Mouse (Mus musculus): ENCODE measurements around the gene Lrrc4. TPM values are rescaled to one million over a fixed set of nuclear protein-coding genes. Genes with fewer than 3 reads are reported as not detected.
A peak's percentile ranks its signal among the peaks of the same experiment; 100 is the strongest.

Lrrc4 gene
- polyA plus RNA-seq, 1 experiment from 2014 or later: 0.35 TPM

DNA sequence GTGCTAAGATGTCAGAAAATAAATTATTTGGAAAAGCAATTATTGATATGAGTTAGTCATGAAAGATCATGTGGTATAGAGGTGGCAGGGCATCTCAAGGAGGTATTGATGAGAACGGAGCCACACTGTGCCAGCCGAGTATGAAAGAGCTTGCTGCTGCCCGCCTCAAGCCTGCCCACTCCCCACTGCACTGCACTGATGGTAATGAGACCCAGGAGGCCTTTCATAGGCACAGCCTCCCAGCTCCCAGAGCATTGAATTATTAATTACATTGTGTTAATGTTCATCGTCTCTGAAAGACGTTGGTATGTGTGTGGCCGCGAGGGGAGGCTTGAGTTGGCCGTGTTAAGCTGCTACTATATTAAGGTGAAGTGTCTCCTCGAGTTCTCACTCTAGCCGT, 33.6 kb upstream of the Lrrc4 start:
- H3K27ac ChIP-seq (ENCODE audit: low read length): peak overlapping the region; percentile 39; the same call in 1 of the 2 replicates
- WGBS: 76% methylated on average over 10 of the region's 10 CpGs
- H3K4me3 ChIP-seq (ENCODE audit: low read depth, low read length): no peak overlapping the region
- H3K36me3 ChIP-seq (ENCODE audit: insufficient read depth, low read length): no peaks in the 10 kb centered on the region
- no peak for TF ChIP-seq EP300 (IDR thresholded peaks at IDR 0.05)
- TF ChIP-seq CTCF (IDR thresholded peaks at IDR 0.05): no peak
- peaks cover 11% of the 10 kb centered on the region; the same call in 1 of the 2 replicates for H3K4me1 ChIP-seq (ENCODE audit: insufficient read depth, low read depth, low read length)
- no peak overlapping the region for H3K9ac ChIP-seq (replicated peaks; ENCODE audit: low read depth)
- DNase-seq (ENCODE audit: low spot score): no peak
- H3K4me2 ChIP-seq (replicated peaks; ENCODE audit: low read depth, low read length): no peak overlapping the region
- H3K9me3 ChIP-seq (ENCODE audit: low read length): no peaks in the 10 kb centered on the region
- ATAC-seq: no peak
- H3K27me3 ChIP-seq (replicated peaks; ENCODE audit: insufficient read depth, low read length): no peaks in the 10 kb centered on the region

- 0 out of 2 replicates have a peak overlapping the region, but pooled peaks have one; percentile 2 for H3K4me2 ChIP-seq (replicated peaks; ENCODE audit: low read depth, low read length)
- peak; percentile 76 for DNase-seq (ENCODE audit: low spot score)
- peak overlapping the region; percentile 39; the same call in 1 of the 2 replicates for H3K27ac ChIP-seq (ENCODE audit: low read length)
- H3K4me3 ChIP-seq (ENCODE audit: low read depth, low read length): no peak overlapping the region
- TF ChIP-seq CTCF (IDR thresholded peaks at IDR 0.05) (no peak), EP300 (IDR thresholded peaks at IDR 0.05) (no peak)
- H3K9ac ChIP-seq (replicated peaks; ENCODE audit: low read depth): no peak overlapping the region
- peak; percentile 69 for ATAC-seq
- peaks cover 11% of the 10 kb centered on the region; the same call in 1 of the 2 replicates for H3K4me1 ChIP-seq (ENCODE audit: insufficient read depth, low read depth, low read length)
- WGBS: 34% methylated on average over 5 of the region's 5 CpGs
- no peaks in the 10 kb centered on the region for H3K9me3 ChIP-seq (ENCODE audit: low read length)
- H3K36me3 ChIP-seq (ENCODE audit: insufficient read depth, low read length): no peaks in the 10 kb centered on the region
- H3K27me3 ChIP-seq (replicated peaks; ENCODE audit: insufficient read depth, low read length): no peaks in the 10 kb centered on the region
Observed at GRCm38 (mm10) chr6:28864684-28865083, 33.1 kb upstream of the Lrrc4 start.

DNA sequence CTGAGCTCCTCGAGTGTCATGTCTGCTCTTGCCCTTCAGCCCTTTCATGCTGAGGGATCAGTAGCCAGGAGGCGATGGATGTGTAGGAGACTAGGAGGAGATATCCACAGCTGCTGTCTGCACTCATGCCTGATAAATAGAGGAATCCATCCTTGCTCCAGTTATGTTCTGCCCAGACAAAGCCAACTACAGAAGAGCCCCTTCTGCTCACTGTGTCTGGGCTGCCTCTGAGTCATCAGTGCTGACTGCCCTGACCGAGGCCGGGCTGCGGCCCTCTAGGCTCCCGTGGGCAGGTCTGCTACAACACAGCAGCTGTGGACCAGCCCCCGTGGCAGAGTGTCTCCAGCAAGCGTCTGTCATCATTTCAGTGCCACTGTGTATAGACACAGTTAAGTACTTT, 30.8 kb upstream of the Lrrc4 start:
- Histone ChIP-seq H3K4me3 (ENCODE audit: low read depth, low read length) (no peak overlapping the region), H3K27me3 (replicated peaks; ENCODE audit: insufficient read depth, low read length) (no peaks in the 10 kb centered on the region), H3K9me3 (ENCODE audit: low read length) (no peaks in the 10 kb centered on the region), H3K27ac (ENCODE audit: low read length) (no peak overlapping the region), H3K9ac (replicated peaks; ENCODE audit: low read depth) (no peak overlapping the region), H3K4me1 (ENCODE audit: insufficient read depth, low read depth, low read length) (peaks cover 11% of the 10 kb centered on the region; the same call in 1 of the 2 replicates), H3K36me3 (ENCODE audit: insufficient read depth, low read length) (no peaks in the 10 kb centered on the region), H3K4me2 (replicated peaks; ENCODE audit: low read depth, low read length) (no peak overlapping the region)
- ATAC-seq (no peak), DNase-seq (ENCODE audit: low spot score) (no peak)
- WGBS: 76% methylated on average over 8 of the region's 8 CpGs
- no peak for TF ChIP-seq CTCF (IDR thresholded peaks at IDR 0.05)
- no peak for TF ChIP-seq EP300 (IDR thresholded peaks at IDR 0.05)

DNA sequence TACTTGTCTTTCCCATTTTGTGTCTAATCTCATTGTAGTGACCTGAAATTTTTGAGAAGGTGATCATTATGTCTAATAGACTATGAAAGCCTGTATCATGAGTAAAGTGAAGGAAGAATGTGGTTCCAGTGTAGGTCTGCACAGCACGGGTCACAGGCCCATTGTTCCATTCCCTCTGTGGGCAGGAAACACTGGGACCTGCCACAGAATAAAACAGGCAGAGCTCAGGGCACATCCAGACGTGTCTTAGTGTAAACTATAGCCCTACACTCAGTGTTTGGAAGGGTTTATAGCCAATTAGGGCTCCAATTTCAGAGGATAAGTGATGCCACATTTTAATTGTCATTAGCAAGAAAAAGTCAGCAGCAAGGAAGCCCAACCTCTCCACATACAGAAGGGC, 29.4 kb upstream of the Lrrc4 start:
- no peaks in the 10 kb centered on the region for H3K27me3 ChIP-seq (replicated peaks; ENCODE audit: insufficient read depth, low read length)
- ATAC-seq (no peak), DNase-seq (ENCODE audit: low spot score) (no peak)
- H3K36me3 ChIP-seq (ENCODE audit: insufficient read depth, low read length): no peaks in the 10 kb centered on the region
- H3K9ac ChIP-seq (replicated peaks; ENCODE audit: low read depth): no peak overlapping the region
- no peak overlapping the region for H3K4me3 ChIP-seq (ENCODE audit: low read depth, low read length)
- H3K4me1 ChIP-seq (ENCODE audit: insufficient read depth, low read depth, low read length): peaks cover 5% of the 10 kb centered on the region; the same call in 1 of the 2 replicates
- H3K9me3 ChIP-seq (ENCODE audit: low read length): no peaks in the 10 kb centered on the region
- TF ChIP-seq CTCF (IDR thresholded peaks at IDR 0.05) (no peak), EP300 (IDR thresholded peaks at IDR 0.05) (no peak)
- H3K27ac ChIP-seq (ENCODE audit: low read length): no peak overlapping the region
- H3K4me2 ChIP-seq (replicated peaks; ENCODE audit: low read depth, low read length): no peak overlapping the region
- 43% methylated on average over 2 of the region's 2 CpGs for WGBS

DNA sequence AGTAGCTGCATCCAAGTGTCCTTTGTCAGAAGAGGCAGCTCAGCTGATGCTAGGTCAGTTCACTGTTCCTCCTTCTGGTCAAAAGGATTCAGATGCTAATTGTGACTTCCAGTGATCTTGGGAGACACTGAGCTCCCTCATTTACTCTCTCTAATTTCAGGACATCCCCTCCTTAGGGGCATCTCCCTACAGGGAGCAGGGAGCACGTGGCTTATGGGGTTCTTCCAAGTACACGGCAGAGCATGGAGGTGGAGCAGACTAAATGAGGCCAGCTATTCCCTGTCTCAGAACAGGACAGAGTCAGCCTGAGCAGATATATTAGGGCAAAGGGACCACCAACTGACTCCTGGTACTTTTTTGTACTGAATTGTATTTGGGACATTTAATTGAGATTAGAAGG, 28.9 kb upstream of the Lrrc4 start:
- WGBS: 70% methylated on average over 2 of the region's 2 CpGs
- Histone ChIP-seq H3K36me3 (ENCODE audit: insufficient read depth, low read length) (no peaks in the 10 kb centered on the region), H3K4me2 (replicated peaks; ENCODE audit: low read depth, low read length) (no peak overlapping the region), H3K27ac (ENCODE audit: low read length) (no peak overlapping the region), H3K4me1 (ENCODE audit: insufficient read depth, low read depth, low read length) (peaks cover 5% of the 10 kb centered on the region; the same call in 1 of the 2 replicates), H3K9me3 (ENCODE audit: low read length) (no peaks in the 10 kb centered on the region), H3K4me3 (ENCODE audit: low read depth, low read length) (no peak overlapping the region), H3K9ac (replicated peaks; ENCODE audit: low read depth) (no peak overlapping the region), H3K27me3 (replicated peaks; ENCODE audit: insufficient read depth, low read length) (no peaks in the 10 kb centered on the region)
- no peak for ATAC-seq
- no peak for DNase-seq (ENCODE audit: low spot score)
- TF ChIP-seq EP300 (IDR thresholded peaks at IDR 0.05) (no peak), CTCF (IDR thresholded peaks at IDR 0.05) (no peak)

GRCm38 (mm10) chr6:28859094-28859493, 27.5 kb upstream of the Lrrc4 start:
- H3K27ac ChIP-seq (ENCODE audit: low read length): no peak overlapping the region
- WGBS: 82% methylated on average over 2 of the region's 2 CpGs
- H3K4me1 ChIP-seq (ENCODE audit: insufficient read depth, low read depth, low read length): peaks cover under 1% of the 10 kb centered on the region; the same call in 1 of the 2 replicates
- no peak for ATAC-seq
- no peaks in the 10 kb centered on the region for H3K9me3 ChIP-seq (ENCODE audit: low read length)
- TF ChIP-seq CTCF (IDR thresholded peaks at IDR 0.05): no peak
- TF ChIP-seq EP300 (IDR thresholded peaks at IDR 0.05): no peak
- H3K4me2 ChIP-seq (replicated peaks; ENCODE audit: low read depth, low read length): no peak overlapping the region
- no peaks in the 10 kb centered on the region for H3K27me3 ChIP-seq (replicated peaks; ENCODE audit: insufficient read depth, low read length)
- H3K4me3 ChIP-seq (ENCODE audit: low read depth, low read length): no peak overlapping the region
- no peak overlapping the region for H3K9ac ChIP-seq (replicated peaks; ENCODE audit: low read depth)
- no peaks in the 10 kb centered on the region for H3K36me3 ChIP-seq (ENCODE audit: insufficient read depth, low read length)
- no peak for DNase-seq (ENCODE audit: low spot score)
